Mouse (Mus musculus) MEL (cell line): ENCODE data around the gene Pfdn6. TPM values are rescaled to one million over a fixed set of nuclear protein-coding genes. Genes with fewer than 3 reads are reported as not detected.
"Not testable (repeated sequence)": the region's sequence is repeated elsewhere in the genome, so short reads cannot be mapped to it uniquely, and the experiment has no call there.

Experiments
- DNase-seq: peaks from one replicate; pipeline ENCODE4 v3.0.0; 2011; ENCODE audit warnings: low read depth, low spot score
- H3K27ac ChIP-seq: 2 replicates; pipeline ENCODE4 v1.5.1; 2012; ENCODE audit warnings: low read depth, mild to moderate bottlenecking, control low read depth, low read length, moderate library complexity; ENCODE audit not compliant: control insufficient read depth
- H3K27me3 ChIP-seq, 2 experiments: fragments of 150-350 bp in 1 of 2; sonication (generic) in 1 of 2; 2 replicates each; pipeline ENCODE4 v1.6.1; 2012; ENCODE audit warnings: low read length in 2 of 2, mild to moderate bottlenecking in 2 of 2, improper control_type of control experiment in 1 of 2, moderate library complexity in 1 of 2; ENCODE audit not compliant: insufficient read depth in 2 of 2, control insufficient read depth in 1 of 2
- H3K36me3 ChIP-seq, 2 experiments: 2 replicates each; pipeline ENCODE4 v1.6.1; 2012 to 2014; ENCODE audit warnings: low read length in 2 of 2, improper control_type of control experiment in 1 of 2, inconsistent platforms in 1 of 2, mild to moderate bottlenecking in 1 of 2; ENCODE audit not compliant: insufficient read depth in 2 of 2, control insufficient read depth in 1 of 2
- H3K4me1 ChIP-seq, 2 experiments: fragments of 150-350 bp in 1 of 2; sonication (generic) in 1 of 2; 2 replicates each; pipeline ENCODE4 v1.6.1; 2012; ENCODE audit warnings: low read length in 2 of 2, improper control_type of control experiment in 1 of 2, mild to moderate bottlenecking in 1 of 2; ENCODE audit not compliant: insufficient read depth in 2 of 2, control insufficient read depth in 1 of 2
- H3K4me3 ChIP-seq, 2 experiments: fragments of 150-350 bp in 1 of 2; sonication (generic) in 1 of 2; 2 replicates each; pipeline ENCODE4 v1.5.1; 2012; ENCODE audit warnings: low read depth in 2 of 2, low read length in 2 of 2, mild to moderate bottlenecking in 2 of 2, moderate library complexity in 2 of 2, control low read depth in 1 of 2, improper control_type of control experiment in 1 of 2; ENCODE audit not compliant: control insufficient read depth in 1 of 2, insufficient read depth in 1 of 2
- H3K79me2 ChIP-seq: 2 replicates; pipeline ENCODE4 v1.6.1; 2012; ENCODE audit warnings: mild to moderate bottlenecking, low read length, moderate library complexity; ENCODE audit not compliant: control insufficient read depth, poor library complexity, insufficient read depth
- H3K9ac ChIP-seq: 2 replicates; pipeline ENCODE4 v1.6.1; 2012; ENCODE audit warnings: low read depth, mild to moderate bottlenecking, control low read depth, low read length, moderate library complexity; ENCODE audit not compliant: control insufficient read depth, poor library complexity, severe bottlenecking
- H3K9me3 ChIP-seq: fragments of 150-350 bp; sonication (generic); replicated peaks from 2 replicates; pipeline ENCODE4 v1.6.1; 2012; ENCODE audit warnings: mild to moderate bottlenecking, low read length, improper control_type of control experiment, moderate library complexity; ENCODE audit not compliant: insufficient read depth
- BHLHE40 ChIP-seq: IDR thresholded peaks from 2 replicates; pipeline ENCODE4 v1.6.1; 2012; ENCODE audit warnings: low read depth, mild to moderate bottlenecking, inconsistent platforms, low read length, improper control_type of control experiment, borderline replicate concordance
- CHD1 ChIP-seq: IDR thresholded peaks from 2 replicates; pipeline ENCODE4 v1.6.1; 2012; ENCODE audit warnings: low read depth, mild to moderate bottlenecking, inconsistent platforms, low read length, improper control_type of control experiment
- CTCF ChIP-seq, 3 experiments: IDR thresholded peaks in 2 of 3; conservative IDR thresholded peaks in 1 of 3; 2 replicates each; pipeline ENCODE4 v1.5.1; 2011 to 2012; ENCODE audit warnings: low read length in 3 of 3, low read depth in 2 of 3, mild to moderate bottlenecking in 2 of 3, improper control_type of control experiment in 1 of 3, inconsistent platforms in 1 of 3, mixed read lengths in 1 of 3, moderate library complexity in 1 of 3; ENCODE audit not compliant: control insufficient read depth in 1 of 3, insufficient read depth in 1 of 3, poor library complexity in 1 of 3, severe bottlenecking in 1 of 3
- EP300 ChIP-seq, 2 experiments: IDR thresholded peaks; 2 replicates each; pipeline ENCODE4 v1.6.1; 2011; ENCODE audit warnings: improper control_type of control experiment in 2 of 2, low read length in 2 of 2, low read depth in 1 of 2, mild to moderate bottlenecking in 1 of 2
- ETS1 ChIP-seq: IDR thresholded peaks from 2 replicates; pipeline ENCODE4 v1.6.1; 2012; ENCODE audit warnings: low read depth, mild to moderate bottlenecking, inconsistent platforms, low read length, improper control_type of control experiment, moderate library complexity
- GATA1 ChIP-seq: IDR thresholded peaks from 2 replicates; pipeline ENCODE4 v1.6.1; 2011; ENCODE audit warnings: low read depth, low read length, improper control_type of control experiment
- HCFC1 ChIP-seq: IDR thresholded peaks from 2 replicates; pipeline ENCODE4 v1.6.1; 2012; ENCODE audit warnings: low read depth, mild to moderate bottlenecking, inconsistent platforms, low read length, improper control_type of control experiment, moderate library complexity
- JUND ChIP-seq: IDR thresholded peaks from 2 replicates; pipeline ENCODE4 v1.6.1; 2011; ENCODE audit warnings: low read depth, mild to moderate bottlenecking, improper control_type of control experiment, low read length
- KAT2A ChIP-seq: conservative IDR thresholded peaks from 2 replicates; pipeline ENCODE4 v1.6.1; 2012; ENCODE audit warnings: low read depth, low read length, improper control_type of control experiment, inconsistent platforms
- MAX ChIP-seq: IDR thresholded peaks from 2 replicates; pipeline ENCODE4 v1.6.1; 2011; ENCODE audit warnings: low read length, improper control_type of control experiment
- NELFE ChIP-seq: IDR thresholded peaks from 2 replicates; pipeline ENCODE4 v1.6.1; 2011; ENCODE audit warnings: low read depth, low read length, improper control_type of control experiment
- POLR2A ChIP-seq, 2 experiments: IDR thresholded peaks; 2 replicates each; pipeline ENCODE4 v1.6.1; 2011 to 2012; ENCODE audit warnings: low read length in 2 of 2, mild to moderate bottlenecking in 2 of 2, control low read depth in 1 of 2, improper control_type of control experiment in 1 of 2, low read depth in 1 of 2, moderate library complexity in 1 of 2; ENCODE audit not compliant: control insufficient read depth in 1 of 2, insufficient read depth in 1 of 2, poor library complexity in 1 of 2
- POLR2AphosphoS2 ChIP-seq: IDR thresholded peaks from 2 replicates; pipeline ENCODE4 v1.6.1; 2011; ENCODE audit warnings: low read length, improper control_type of control experiment
- RCOR1 ChIP-seq: IDR thresholded peaks from 2 replicates; pipeline ENCODE4 v1.6.1; 2012; ENCODE audit warnings: low read depth, mild to moderate bottlenecking, inconsistent platforms, low read length, improper control_type of control experiment
- SMC3 ChIP-seq: IDR thresholded peaks from 2 replicates; pipeline ENCODE4 v1.6.1; 2011; ENCODE audit warnings: low read depth, low read length, improper control_type of control experiment
- TAL1 ChIP-seq: IDR thresholded peaks from 2 replicates; pipeline ENCODE4 v1.6.1; 2012; ENCODE audit warnings: mild to moderate bottlenecking, inconsistent platforms, low read length, moderate library complexity, mixed read lengths
- TBP ChIP-seq: IDR thresholded peaks from 2 replicates; pipeline ENCODE4 v1.8.0; 2011; ENCODE audit warnings: low read depth, low read length, improper control_type of control experiment
- UBTF ChIP-seq: IDR thresholded peaks from 2 replicates; pipeline ENCODE4 v1.6.1; 2012; ENCODE audit warnings: low read depth, mild to moderate bottlenecking, inconsistent platforms, low read length, improper control_type of control experiment, moderate library complexity, borderline replicate concordance; ENCODE audit not compliant: insufficient read depth
- USF1 ChIP-seq: IDR thresholded peaks from 2 replicates; pipeline ENCODE4 v1.6.1; 2014; ENCODE audit warnings: low read depth, mild to moderate bottlenecking, inconsistent platforms, low read length, improper control_type of control experiment, moderate library complexity
- USF2 ChIP-seq, 2 experiments: IDR thresholded peaks; 2 replicates each; pipeline ENCODE4 v1.6.1; 2011 to 2012; ENCODE audit warnings: improper control_type of control experiment in 2 of 2, low read length in 2 of 2, borderline replicate concordance in 1 of 2, inconsistent platforms in 1 of 2, low read depth in 1 of 2, mild to moderate bottlenecking in 1 of 2; ENCODE audit not compliant: insufficient read depth in 1 of 2
- ZC3H11A ChIP-seq: IDR thresholded peaks from 2 replicates; pipeline ENCODE4 v1.6.1; 2012; ENCODE audit warnings: low read depth, mild to moderate bottlenecking, inconsistent platforms, low read length, improper control_type of control experiment
- ZKSCAN1 ChIP-seq: IDR thresholded peaks from 2 replicates; pipeline ENCODE4 v1.6.1; 2012; ENCODE audit warnings: low read depth, mild to moderate bottlenecking, inconsistent platforms, low read length, improper control_type of control experiment, moderate library complexity
- ZMIZ1 ChIP-seq: IDR thresholded peaks from 2 replicates; pipeline ENCODE4 v1.6.1; 2012; ENCODE audit warnings: low read depth, mild to moderate bottlenecking, inconsistent platforms, low read length, improper control_type of control experiment, moderate library complexity
- ZNF384 ChIP-seq: IDR thresholded peaks from 2 replicates; pipeline ENCODE4 v1.6.1; 2012; ENCODE audit warnings: low read depth, mild to moderate bottlenecking, inconsistent platforms, low read length, improper control_type of control experiment
- polyA plus RNA-seq, 2 experiments: library from polyadenylated mRNA; stranded (reverse) in 1 of 2; unstranded in 1 of 2; fragments of >175 nt in 1 of 2; fragments of >200 nt in 1 of 2; gene quantifications; 2 replicates each; pipeline versions ENCODE4 v1.2.1 to v1.2.4; 2012; ENCODE audit warnings: low replicate concordance in 2 of 2, low read depth in 1 of 2; ENCODE audit not compliant: insufficient read length in 2 of 2, insufficient read depth in 1 of 2, missing spikeins in 1 of 2
- total RNA-seq: library from RNA; depleted of rRNA; stranded (reverse); fragments of 300-350 nt; gene quantifications from 2 replicates; pipeline ENCODE4 v1.2.3, GENCODE M21; 2012

Pfdn6 gene
- total and polyA plus RNA-seq, 3 experiments = 222 to 239 TPM; not detected in 1

DNA sequence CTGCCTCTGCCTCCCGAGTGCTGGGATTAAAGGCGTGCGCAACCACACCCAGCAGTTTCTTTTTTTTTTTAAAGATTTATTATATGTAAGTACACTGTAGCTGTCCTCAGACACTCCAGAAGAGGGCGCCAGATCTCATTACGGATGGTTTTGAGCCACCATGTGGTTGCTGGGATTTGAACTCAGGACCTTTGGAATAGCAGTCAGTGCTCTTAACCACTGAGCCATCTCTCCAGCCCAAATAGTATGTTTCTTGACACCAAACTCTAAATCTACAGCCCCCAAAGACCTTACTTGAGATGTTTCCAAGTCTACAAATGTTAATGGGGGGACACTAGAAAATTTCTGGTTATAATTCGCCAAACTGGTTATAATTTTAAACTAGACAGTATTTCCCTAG lies 48.3 kb downstream of the Pfdn6 start:
- H3K27me3 ChIP-seq, H3K9ac ChIP-seq: not testable (repeated sequence)
- peaks cover 4 to 18% of the 10 kb centered on the region in 2 experiments for H3K4me1 ChIP-seq
- H3K36me3 ChIP-seq = peaks cover 0 to 16% of the 10 kb centered on the region in 2 experiments; a peak in 2 of 4 replicates
- peaks cover 27% of the 10 kb centered on the region for H3K79me2 ChIP-seq
- TF ChIP-seq ZNF384 (peak; percentile 41; the same call in 1 of the 2 replicates), CTCF (IDR thresholded peaks at IDR 0.05 in 2 of 3, conservative IDR thresholded peaks at IDR 0.05 in 1 of 3; ENCODE audit: control insufficient read depth in 1 of 3, insufficient read depth in 1 of 3, low read depth in 2 of 3, low read length in 3 of 3, poor library complexity in 1 of 3, severe bottlenecking in 1 of 3) (0 out of 6 replicates have a peak, but pooled peaks of 2 of the 3 experiments have one; percentile 2 to 9)
- TF ChIP-seq, all 39 proteins: peak for 2; not testable (repeated sequence) for 37
- H3K9me3 ChIP-seq, DNase-seq, H3K4me3 ChIP-seq, H3K27ac ChIP-seq: not testable (repeated sequence)

DNA sequence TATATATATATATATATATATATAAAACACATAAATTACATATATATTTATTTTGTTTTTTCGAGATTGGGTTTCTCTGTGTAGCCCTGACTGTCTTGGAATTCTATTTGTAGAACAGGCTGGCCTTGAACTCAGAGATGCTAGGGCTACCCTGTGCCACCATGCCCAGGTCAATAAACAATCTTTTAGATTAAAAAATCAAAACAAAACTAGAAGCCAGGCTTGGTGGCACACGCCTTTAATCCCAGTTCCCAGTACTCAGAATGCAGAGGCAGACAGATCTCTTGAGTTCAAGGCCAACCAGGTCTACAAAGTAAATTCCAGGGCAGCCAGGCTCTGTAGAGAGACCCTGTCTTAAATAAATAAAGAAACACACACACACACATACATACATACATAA lies 48.8 kb downstream of the Pfdn6 start:
- no peak for TF ChIP-seq ETS1
- TF ChIP-seq USF2 (IDR thresholded peaks at IDR 0.05; ENCODE audit: borderline replicate concordance in 1 of 2, insufficient read depth in 1 of 2, low read depth in 1 of 2, low read length in 2 of 2) = no peak
- no peak for TF ChIP-seq USF1
- TF ChIP-seq GATA1 = no peak
- no peak for TF ChIP-seq TAL1
- no peak for TF ChIP-seq ZKSCAN1
- no peak for TF ChIP-seq KAT2A
- TF ChIP-seq UBTF = no peak
- TF ChIP-seq POLR2AphosphoS2 = no peak
- no peak overlapping the region for H3K27ac ChIP-seq
- peaks cover 27% of the 10 kb centered on the region for H3K79me2 ChIP-seq
- H3K27me3 ChIP-seq = no peaks in the 10 kb centered on the region
- 0 out of 2 replicates have a peak overlapping the region, but pooled peaks have one; percentile 8 for H3K9ac ChIP-seq
- peaks cover 0 to 16% of the 10 kb centered on the region in 2 experiments; a peak in 2 of 4 replicates for H3K36me3 ChIP-seq
- H3K4me3 ChIP-seq = no peak overlapping the region
- no peak for DNase-seq
- H3K4me1 ChIP-seq = peaks cover 4 to 18% of the 10 kb centered on the region in 2 experiments
- H3K9me3 ChIP-seq = no peaks in the 10 kb centered on the region

DNA sequence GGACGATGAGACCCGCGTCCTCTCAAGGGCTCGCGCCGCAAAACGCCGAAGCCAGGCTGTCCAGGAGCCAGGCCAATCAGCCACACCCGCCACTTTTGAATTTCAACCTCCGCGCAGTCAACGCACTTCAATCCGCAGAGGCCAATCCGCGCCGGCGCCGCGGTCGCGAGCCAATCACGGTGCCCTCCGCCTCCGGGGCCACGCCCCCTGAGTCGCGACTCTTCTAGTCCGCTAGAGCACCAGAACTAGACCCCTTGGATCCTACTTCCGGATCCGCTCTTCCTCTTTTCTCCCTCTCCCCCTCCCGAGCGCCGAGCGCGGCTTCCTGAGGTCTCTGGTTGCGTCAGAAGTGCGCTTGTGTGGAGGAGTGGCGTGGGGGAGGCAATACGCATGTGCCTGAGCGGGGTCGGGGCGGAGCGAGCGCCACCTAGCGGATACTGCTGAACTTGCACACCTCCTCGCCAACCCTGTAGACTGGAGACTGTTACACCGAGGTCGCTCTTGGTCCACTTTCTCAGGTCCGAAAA lies 49.5 kb downstream of the Pfdn6 start, which contains the start of gene Kifc1:
Gene Kifc1 (minus strand): TSS at position 129 of the 527 bp plus-strand sequence.
- Histone ChIP-seq H3K9ac (peak within 1 kb of the TSS; percentile 84), H3K4me3 (peak within 1 kb of the TSS; percentile 60 to 89), H3K27me3 (no peaks in the 10 kb centered on the region), H3K27ac (peak within 1 kb of the TSS; percentile 61), H3K9me3 (no peaks in the 10 kb centered on the region), H3K79me2 (peaks cover 27% of the 10 kb centered on the region), H3K4me1 (peaks cover 4 to 18% of the 10 kb centered on the region in 2 experiments), H3K36me3 (peaks cover 2 to 16% of the 10 kb centered on the region in 2 experiments; a peak in 3 of 4 replicates)
- DNase-seq = peak; percentile 99
- TF ChIP-seq MAX (peak; percentile 81), ZMIZ1 (peak; percentile 70; the same call in 1 of the 2 replicates), TAL1 (no peak), TBP (peak; percentile 65), NELFE (peak; percentile 42; the same call in 1 of the 2 replicates), POLR2A (IDR thresholded peaks at IDR 0.05; ENCODE audit: control insufficient read depth in 1 of 2, insufficient read depth in 1 of 2, low read depth in 1 of 2, low read length in 2 of 2, poor library complexity in 1 of 2) (peak; percentile 62 to 75), KAT2A (peak; percentile 62; the same call in 1 of the 2 replicates), CTCF (IDR thresholded peaks at IDR 0.05 in 2 of 3, conservative IDR thresholded peaks at IDR 0.05 in 1 of 3; ENCODE audit: control insufficient read depth in 1 of 3, insufficient read depth in 1 of 3, low read depth in 2 of 3, low read length in 3 of 3, poor library complexity in 1 of 3, severe bottlenecking in 1 of 3) (peak; percentile 78 to 89 (median 79)), BHLHE40 (no peak), SMC3 (peak; percentile 53), CHD1 (no peak), RCOR1 (no peak), EP300 (IDR thresholded peaks at IDR 0.05; ENCODE audit: low read depth in 1 of 2, low read length in 2 of 2) (peak in 1 of 2 experiments; percentile 49; a peak in 1 of 4 replicates), ZC3H11A (peak; percentile 6; the same call in 1 of the 2 replicates), HCFC1 (peak; percentile 90), JUND (no peak), UBTF (no peak)
